Mouse (Mus musculus) ES-CJ7 (cell line): ENCODE data around the gene Spert.
A peak's percentile ranks its signal among the peaks of the same experiment; 100 is the strongest.

ENCODE experiments used
- DNase-seq: peaks from one replicate; pipeline ENCODE4 v3.0.0; 2011; ENCODE audit warnings: low read depth, low spot score

Gene Spert

GRCm38 (mm10) chr14:75592978-75593377 lies at the start of gene Spert:
Spert (minus strand) TSS chr14:75593116.
- DNase-seq = no peak

GRCm38 (mm10) chr14:75642080-75642479 lies 49.2 kb upstream of the Spert start, which contains the start of gene Erich6b:
Erich6b (plus strand) TSS chr14:75642259.
- DNase-seq = no peak

DNA sequence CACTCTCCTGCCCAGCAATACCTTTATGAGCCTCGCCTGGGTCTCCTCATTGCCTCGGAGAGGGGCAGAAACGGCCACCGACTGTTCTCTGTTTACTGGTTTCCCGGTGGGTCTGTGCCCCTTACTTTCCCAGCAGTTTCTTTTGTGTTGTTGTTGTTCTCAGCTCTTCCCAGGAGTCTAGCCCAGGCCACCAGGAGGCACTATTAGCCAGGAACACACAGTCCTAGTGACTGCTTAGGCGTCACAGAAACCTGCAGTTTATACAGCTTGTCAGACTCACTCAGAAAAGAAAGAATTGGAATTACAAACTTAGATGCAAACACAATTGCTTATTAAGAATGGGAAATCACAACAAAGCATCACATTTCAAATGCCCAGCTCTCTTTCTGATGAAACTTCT lies 48.5 kb upstream of the Spert start:
- DNase-seq = peak; percentile 38

DNA sequence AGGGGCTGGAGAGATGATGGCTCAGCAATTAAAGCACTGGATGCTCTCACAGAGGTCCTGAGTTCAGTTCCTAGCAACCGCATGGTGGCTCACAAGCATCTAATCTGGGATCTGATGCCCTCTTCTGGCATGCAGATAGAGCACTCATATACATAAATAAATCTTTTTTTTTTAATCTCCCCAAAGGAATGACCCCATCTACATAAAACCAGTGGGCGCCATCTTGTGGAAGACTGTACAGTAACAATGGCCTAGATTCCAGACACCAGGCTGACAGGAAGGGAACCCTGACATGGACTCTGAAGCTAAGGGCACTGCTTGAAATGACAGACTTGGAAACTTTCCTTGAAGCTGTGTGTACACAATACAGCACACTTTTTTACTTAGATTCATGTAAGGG lies 47.9 kb upstream of the Spert start:
- peak; percentile 38 for DNase-seq

- no peak for DNase-seq
Measured at GRCm38 (mm10) chr14:75637641-75638040, 44.7 kb upstream of the Spert start.

GRCm38 (mm10) chr14:75636107-75636506 lies 43.2 kb upstream of the Spert start:
- DNase-seq = no peak

GRCm38 (mm10) chr14:75635350-75635749 lies 42.4 kb upstream of the Spert start:
- no peak for DNase-seq

- DNase-seq = no peak
Measured at GRCm38 (mm10) chr14:75628870-75629269, 36.0 kb upstream of the Spert start.

DNA sequence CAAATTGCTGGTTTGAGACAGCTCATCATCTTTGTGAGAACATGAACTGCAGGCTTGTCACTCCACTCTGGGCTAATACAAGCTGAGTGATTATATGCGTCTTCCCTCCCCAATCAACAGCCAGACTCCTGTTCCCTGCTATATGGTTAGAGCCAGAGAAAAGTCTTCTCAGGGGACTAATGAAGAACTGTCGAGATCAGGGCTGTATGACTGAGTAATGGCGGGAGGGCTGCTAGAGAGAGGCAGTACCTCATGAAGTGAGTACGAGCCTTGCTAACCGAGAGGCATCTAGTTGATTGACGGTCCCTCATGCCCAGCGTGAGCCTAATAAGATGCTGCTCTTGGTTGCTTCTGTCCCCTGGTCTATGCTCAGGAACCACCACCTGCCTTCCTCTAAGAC lies 30.1 kb upstream of the Spert start:
- DNase-seq = no peak

DNA sequence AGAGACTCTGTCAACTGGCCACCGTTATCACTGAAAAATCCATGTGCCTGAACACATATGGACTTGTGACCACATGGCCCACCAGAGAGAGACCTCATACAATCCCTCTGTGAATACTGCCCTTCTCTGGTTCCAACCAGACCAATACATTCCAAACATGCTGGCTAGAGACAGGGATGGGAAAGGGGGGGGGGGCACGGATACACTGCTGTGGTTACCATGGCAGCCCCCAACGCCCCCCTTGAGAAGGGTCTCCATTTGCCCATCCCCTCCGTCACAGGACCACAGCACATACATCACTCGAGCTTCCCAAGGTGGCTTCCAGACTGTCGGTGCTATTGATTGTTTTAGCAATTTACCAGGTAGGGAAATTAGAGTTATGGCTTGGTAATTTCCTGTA lies 23.5 kb upstream of the Spert start:
- no peak for DNase-seq

DNA sequence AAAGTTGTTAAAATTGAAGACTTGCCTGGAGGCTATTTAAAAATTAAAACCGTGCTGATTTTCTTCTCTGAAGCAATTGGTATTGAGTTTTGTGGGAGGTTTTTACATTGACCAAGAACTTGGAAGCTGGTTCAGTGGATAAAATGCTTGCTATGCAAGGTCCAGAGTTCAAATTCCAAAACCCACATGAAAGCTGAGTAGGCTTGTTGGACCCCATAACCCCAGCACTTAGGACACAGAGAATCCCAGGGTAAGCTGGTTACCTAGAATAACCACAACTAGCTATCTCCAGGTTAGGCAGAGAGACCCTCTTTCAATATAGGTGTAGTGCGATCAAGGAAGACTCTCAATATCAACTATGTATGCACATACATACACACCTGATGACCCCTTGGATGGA lies 16.3 kb upstream of the Spert start:
- DNase-seq = no peak

DNA sequence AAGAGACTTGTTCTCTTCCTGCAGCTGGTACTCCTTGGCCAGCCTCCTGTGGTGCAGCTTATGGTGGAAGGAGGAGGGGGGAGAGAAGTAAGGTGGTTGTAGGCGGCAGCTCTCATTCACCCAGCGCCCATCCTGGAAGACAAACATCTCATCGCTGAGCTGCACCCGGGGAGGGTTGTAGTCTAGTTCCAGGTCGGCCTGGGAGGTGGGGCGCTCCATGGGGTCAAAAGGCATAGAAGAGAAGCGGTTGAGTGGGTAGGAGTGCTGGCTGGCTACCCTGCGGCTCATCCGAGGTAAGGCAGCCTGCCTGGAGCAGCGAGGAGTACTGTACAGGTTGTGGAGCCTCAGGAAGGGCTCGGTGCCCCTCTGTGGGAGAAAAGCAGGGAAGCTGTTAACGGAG lies 9.0 kb downstream of the Spert start:
- DNase-seq = no peak

- no peak for DNase-seq
Measured at GRCm38 (mm10) chr14:75579010-75579409, 13.9 kb downstream of the Spert start.

DNA sequence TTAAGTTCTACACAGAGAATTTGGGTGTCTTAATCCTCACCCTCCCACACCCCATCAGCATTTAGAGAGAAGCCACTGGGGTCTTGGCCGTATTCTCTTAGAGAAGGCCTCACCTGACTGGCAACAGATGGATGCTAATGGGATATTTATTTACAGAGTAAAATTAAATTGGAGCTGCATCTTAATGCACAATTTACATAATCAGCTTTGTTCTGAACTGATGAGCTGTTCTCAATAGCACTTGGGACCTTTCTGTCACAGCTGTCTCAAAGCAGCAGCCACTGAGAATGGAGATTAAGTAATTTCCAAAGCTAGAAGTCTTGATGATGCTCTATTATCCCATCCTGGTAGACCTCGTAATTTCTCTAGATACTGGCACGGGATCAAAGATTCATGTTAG lies 26.6 kb downstream of the Spert start:
- no peak for DNase-seq

GRCm38 (mm10) chr14:75565534-75566140 lies 27.3 kb downstream of the Spert start:
- no peak for DNase-seq

DNA sequence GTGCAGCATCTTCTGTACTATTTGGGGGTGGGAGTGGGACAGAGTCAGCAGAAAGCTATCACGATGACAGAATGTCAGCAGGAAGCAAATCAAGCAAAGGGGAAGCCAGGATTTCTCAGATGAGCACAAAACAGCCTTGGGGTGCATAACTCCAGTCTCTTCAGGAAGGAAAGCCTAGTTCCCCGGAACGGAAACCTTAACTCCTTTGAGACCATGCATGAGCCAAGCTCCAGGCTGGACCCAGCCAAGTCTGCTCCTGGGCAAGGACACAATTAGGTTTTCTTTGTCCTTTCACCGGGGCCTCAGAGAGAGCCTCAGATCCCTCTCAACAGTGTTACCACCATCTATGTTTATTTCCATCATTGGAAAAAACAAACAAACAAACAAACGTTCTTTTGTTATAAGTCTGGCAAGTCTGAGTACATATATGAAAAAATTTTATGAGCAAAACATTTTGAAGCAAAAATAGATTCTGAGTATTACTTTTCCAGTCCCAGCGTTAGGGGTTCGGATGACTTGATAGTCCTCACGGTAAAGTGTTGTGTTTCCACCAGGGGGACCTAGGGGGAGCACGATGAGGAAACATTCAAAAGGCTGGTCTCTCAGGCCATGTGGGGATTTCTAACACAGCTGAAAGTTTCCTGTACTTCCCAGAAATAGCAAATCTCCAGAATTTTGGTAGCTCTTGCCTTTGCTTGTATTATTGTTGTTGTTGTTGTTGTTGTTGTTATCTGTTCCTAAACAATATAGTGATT lies 31.2 kb downstream of the Spert start:
- peak; percentile 27 for DNase-seq

- DNase-seq = peak; percentile 40
Measured at GRCm38 (mm10) chr14:75541731-75542130, 51.2 kb downstream of the Spert start.

DNA sequence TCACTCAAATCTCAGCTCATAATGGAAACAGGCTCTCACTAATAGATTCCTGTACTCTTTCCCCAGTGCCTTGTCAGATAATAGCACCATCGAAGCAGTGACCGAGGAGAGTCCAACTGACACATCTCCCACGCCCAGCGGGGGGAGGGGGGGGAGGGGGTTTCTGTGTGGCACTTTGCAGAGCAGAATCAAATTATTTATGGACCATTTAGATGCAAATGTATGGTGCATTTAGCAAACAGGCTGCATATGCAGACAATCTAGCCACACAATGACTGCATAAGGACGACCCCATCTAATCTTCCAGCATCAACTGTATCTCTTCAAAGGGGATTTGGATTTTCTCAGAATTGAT lies 51.9 kb downstream of the Spert start:
- DNase-seq = peak; percentile 24

- no peak for DNase-seq
Measured at GRCm38 (mm10) chr14:75540216-75540995, 52.5 kb downstream of the Spert start.

DNA sequence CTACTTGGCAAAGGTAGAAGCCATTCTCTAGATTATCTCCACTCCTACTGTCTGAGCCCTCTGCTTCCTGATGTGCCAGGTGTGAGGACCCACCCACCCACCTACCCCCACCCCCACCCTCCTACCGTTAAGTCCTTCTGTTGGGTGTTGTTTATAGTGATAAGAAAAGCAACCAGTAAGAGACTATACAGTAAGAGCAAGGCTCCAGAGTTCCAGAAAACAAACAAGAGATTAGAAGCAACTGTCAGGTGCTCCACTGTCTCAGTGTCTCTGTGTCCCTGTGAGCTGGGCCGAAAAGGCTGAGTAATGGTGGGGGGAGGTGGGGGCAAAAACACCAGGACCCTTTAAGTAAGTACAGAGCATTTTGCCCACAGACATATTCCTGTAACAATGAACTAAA lies 53.7 kb downstream of the Spert start:
- no peak for DNase-seq
